Mouse (Mus musculus) embryonic facial prominence, embryonic 14.5 days (tissue): ENCODE measurements around the gene H2-M5. TPM values are rescaled to one million over a fixed set of nuclear protein-coding genes. Genes with fewer than 3 reads are reported as not detected.

Source experiments
- ATAC-seq: fragments of 200-750 bp; cut with Nextera tagmentation; 2 replicates; pipeline ENCODE4 v1.8.0; 2017; ENCODE audit warnings: low read depth, moderate number of reproducible peaks, moderate TSS enrichment
- DNase-seq: peaks from one replicate; pipeline ENCODE4 v3.0.0-alpha.2; 2015; ENCODE audit warnings: low spot score
- H3K27ac ChIP-seq: fragments of 300-500 bp; sonication (generic); replicated peaks from 2 replicates; pipeline ENCODE4 v1.5.1; 2014; ENCODE audit warnings: low read depth, mild to moderate bottlenecking, low read length, moderate library complexity
- H3K27me3 ChIP-seq: fragments of 300-500 bp; sonication (generic); replicated peaks from 2 replicates; pipeline ENCODE4 v1.6.1; 2014; ENCODE audit warnings: low read length; ENCODE audit not compliant: control insufficient read depth, insufficient read depth
- H3K36me3 ChIP-seq: fragments of 300-500 bp; sonication (generic); 2 replicates; pipeline ENCODE4 v1.6.1; 2014; ENCODE audit warnings: low read length, mixed read lengths; ENCODE audit not compliant: control insufficient read depth, insufficient read depth
- H3K4me1 ChIP-seq: fragments of 300-500 bp; sonication (generic); 2 replicates; pipeline ENCODE4 v1.6.1; 2014; ENCODE audit warnings: antibody characterized with exemption, low read length; ENCODE audit not compliant: control insufficient read depth, insufficient read depth
- H3K4me2 ChIP-seq: fragments of 300-500 bp; sonication (generic); 2 replicates; pipeline ENCODE4 v1.6.1; 2014; ENCODE audit warnings: low read depth, mild to moderate bottlenecking, low read length, moderate library complexity, mixed read lengths
- H3K4me3 ChIP-seq: fragments of 300-500 bp; sonication (generic); 2 replicates; pipeline ENCODE4 v1.5.1; 2014; ENCODE audit warnings: low read depth, mild to moderate bottlenecking, low read length
- H3K9ac ChIP-seq: fragments of 300-500 bp; sonication (generic); 2 replicates; pipeline ENCODE4 v1.6.1; 2014; ENCODE audit warnings: low read depth, mild to moderate bottlenecking, low read length, moderate library complexity, mixed read lengths
- H3K9me3 ChIP-seq: fragments of 300-500 bp; sonication (generic); 2 replicates; pipeline ENCODE4 v1.6.1; 2016; ENCODE audit warnings: low read length; ENCODE audit not compliant: control insufficient read depth
- WGBS: fragments of 180-500 bp; shearing (Covaris S2); extraction: QIAGEN DNeasy Blood & Tissue Kit; methylation state at CpG from one replicate; pipeline ENCODE4 v1.1.7; 2014; 5-methylcytosine and 5-hydroxymethylcytosine counted together
- polyA plus RNA-seq: library from polyadenylated mRNA; unstranded; fragments of >200 nt; fragmentation: Nextera tagmentation; extraction: Ambion mirVana; gene quantifications from 2 replicates; pipeline ENCODE4 v1.2.1, GENCODE M21; 2014

H2-M5 gene
- polyA plus RNA-seq, 1 experiment from 2014 or later = 0.22 TPM

- H3K27me3 ChIP-seq = no peaks in the 10 kb centered on the region
- H3K4me1 ChIP-seq = no peaks in the 10 kb centered on the region
- ATAC-seq (no peak), DNase-seq (no peak)
- H3K4me3 ChIP-seq = no peak overlapping the region
- no peaks in the 10 kb centered on the region for H3K36me3 ChIP-seq
- H3K27ac ChIP-seq = no peak overlapping the region
- no peak overlapping the region for H3K4me2 ChIP-seq
- WGBS = 83% methylated on average over 1 of the region's 1 CpGs
- no peaks in the 10 kb centered on the region for H3K9me3 ChIP-seq
- H3K9ac ChIP-seq = no peak overlapping the region
Observed at GRCm38 (mm10) chr17:36966875-36967274, 22.5 kb downstream of the H2-M5 start.

GRCm38 (mm10) chr17:36961125-36961524 is 28.2 kb downstream of the H2-M5 start:
- no peak for DNase-seq
- peaks cover 8% of the 10 kb centered on the region for H3K36me3 ChIP-seq
- ATAC-seq = no peak
- H3K4me2 ChIP-seq = no peak overlapping the region
- 71% methylated on average over 1 of the region's 1 CpGs for WGBS
- no peak overlapping the region for H3K4me3 ChIP-seq
- H3K27me3 ChIP-seq = no peaks in the 10 kb centered on the region
- no peak overlapping the region for H3K9ac ChIP-seq
- H3K27ac ChIP-seq = no peak overlapping the region
- no peaks in the 10 kb centered on the region for H3K9me3 ChIP-seq
- peaks cover 7% of the 10 kb centered on the region for H3K4me1 ChIP-seq

- H3K27ac ChIP-seq = no peak overlapping the region; the same call in none of the 2 replicates
- DNase-seq (no peak), ATAC-seq (no peak)
- 7% methylated on average over 12 of the region's 12 CpGs for WGBS
- H3K9me3 ChIP-seq = no peaks in the 10 kb centered on the region
- H3K4me3 ChIP-seq = peak overlapping the region; percentile 78
- H3K4me2 ChIP-seq = peak overlapping the region; percentile 82
- H3K9ac ChIP-seq = peak overlapping the region; percentile 85
- H3K4me1 ChIP-seq = peaks cover 7% of the 10 kb centered on the region
- peaks cover 26% of the 10 kb centered on the region for H3K36me3 ChIP-seq
- H3K27me3 ChIP-seq = no peaks in the 10 kb centered on the region
Observed at GRCm38 (mm10) chr17:36958884-36959283, 30.5 kb downstream of the H2-M5 start.

GRCm38 (mm10) chr17:36957999-36958743 is 31.2 kb downstream of the H2-M5 start, which contains the start of the genes Znrd1 and Znrd1as:
Gene Znrd1 (minus strand): TSS chr17:36958559.
Gene Znrd1as (plus strand): TSS chr17:36958592.
- Histone ChIP-seq H3K4me3 (peak within 1 kb of the TSS; percentile 78), H3K4me2 (peak within 1 kb of the TSS; percentile 82), H3K27me3 (no peaks in the 10 kb centered on the region), H3K27ac (peak within 1 kb of the TSS; percentile 85), H3K4me1 (peaks cover 7% of the 10 kb centered on the region), H3K36me3 (peaks cover 30% of the 10 kb centered on the region), H3K9ac (peak within 1 kb of the TSS; percentile 85), H3K9me3 (no peaks in the 10 kb centered on the region)
- ATAC-seq (peak; percentile 98), DNase-seq (peak; percentile 99)
- WGBS = under 1% methylated on average over 43 of the region's 46 CpGs

GRCm38 (mm10) chr17:36953062-36953461 is 36.3 kb downstream of the H2-M5 start:
- peaks cover 9% of the 10 kb centered on the region for H3K4me1 ChIP-seq
- ATAC-seq (no peak), DNase-seq (no peak)
- no peak overlapping the region for H3K9ac ChIP-seq
- H3K27me3 ChIP-seq = no peaks in the 10 kb centered on the region
- H3K27ac ChIP-seq = no peak overlapping the region
- H3K4me2 ChIP-seq = no peak overlapping the region
- no peaks in the 10 kb centered on the region for H3K9me3 ChIP-seq
- no peak overlapping the region for H3K4me3 ChIP-seq
- H3K36me3 ChIP-seq = peaks cover 41% of the 10 kb centered on the region
- WGBS = 92% methylated on average over 1 of the region's 1 CpGs

GRCm38 (mm10) chr17:36952631-36953030 is 36.7 kb downstream of the H2-M5 start:
- peaks cover 11% of the 10 kb centered on the region for H3K4me1 ChIP-seq
- H3K4me3 ChIP-seq = no peak overlapping the region
- no peaks in the 10 kb centered on the region for H3K9me3 ChIP-seq
- no peaks in the 10 kb centered on the region for H3K27me3 ChIP-seq
- WGBS = 82% methylated on average over 2 of the region's 2 CpGs
- H3K4me2 ChIP-seq = no peak overlapping the region
- no peak overlapping the region for H3K9ac ChIP-seq
- H3K27ac ChIP-seq = no peak overlapping the region
- peaks cover 41% of the 10 kb centered on the region for H3K36me3 ChIP-seq
- ATAC-seq (no peak), DNase-seq (no peak)

- WGBS = 3% methylated on average over 36 of the region's 36 CpGs
- Histone ChIP-seq H3K4me2 (peak within 1 kb of the TSS; percentile 78), H3K9me3 (no peaks in the 10 kb centered on the region), H3K4me1 (peaks cover 11% of the 10 kb centered on the region), H3K9ac (peak within 1 kb of the TSS; percentile 87), H3K27me3 (peaks cover 5% of the 10 kb centered on the region; the same call in 1 of the 2 replicates), H3K27ac (peak within 1 kb of the TSS; percentile 76), H3K36me3 (peaks cover 35% of the 10 kb centered on the region), H3K4me3 (peak within 1 kb of the TSS; percentile 65)
- ATAC-seq (peak; percentile 97), DNase-seq (peak; percentile 99)
Observed at GRCm38 (mm10) chr17:36950981-36951947, 38.1 kb downstream of the H2-M5 start, which contains the start of gene Ppp1r11. Gene Ppp1r11 (minus strand): TSS chr17:36951741.

GRCm38 (mm10) chr17:36949265-36949664 is 40.1 kb downstream of the H2-M5 start:
- H3K27me3 ChIP-seq = peaks cover 25% of the 10 kb centered on the region

More at GRCm38 (mm10) chr17:36949265-36949664, 40.1 kb downstream of the H2-M5 start:
- Histone ChIP-seq H3K9ac (no peak overlapping the region), H3K4me3 (no peak overlapping the region), H3K36me3 (peaks cover 18% of the 10 kb centered on the region; the same call in 1 of the 2 replicates), H3K27ac (no peak overlapping the region), H3K4me1 (peaks cover 11% of the 10 kb centered on the region), H3K4me2 (no peak overlapping the region), H3K9me3 (no peaks in the 10 kb centered on the region)
- no peak for ATAC-seq
- DNase-seq = no peak
- 90% methylated on average over 8 of the region's 8 CpGs for WGBS
